Mouse (Mus musculus) forebrain, embryonic 14.5 days (tissue): ENCODE results near the gene Jam2. TPM values are rescaled to one million over a fixed set of nuclear protein-coding genes. Genes with fewer than 3 reads are reported as not detected.

ENCODE experiments used
- ATAC-seq: fragments of 200-750 bp; cut with Nextera tagmentation; 2 replicates; pipeline ENCODE4 v1.8.0; 2017; ENCODE audit warnings: mild to moderate bottlenecking, moderate library complexity
- DNase-seq: peaks from one replicate; pipeline ENCODE4 v3.0.0-alpha.2; 2015; ENCODE audit warnings: low spot score
- H3K27ac ChIP-seq: fragments of 300-500 bp; sonication (generic); 2 replicates; pipeline ENCODE4 v1.5.1; 2014; ENCODE audit warnings: low read depth, mild to moderate bottlenecking, control low read depth, low read length, moderate library complexity
- H3K27me3 ChIP-seq: fragments of 300-500 bp; sonication (generic); replicated peaks from 2 replicates; pipeline ENCODE4 v1.6.1; 2014; ENCODE audit warnings: low read length, control low read depth, mixed read lengths; ENCODE audit not compliant: control insufficient read depth, insufficient read depth
- H3K36me3 ChIP-seq: fragments of 300-500 bp; sonication (generic); 2 replicates; pipeline ENCODE4 v1.6.1; 2014; ENCODE audit warnings: low read length, control low read depth; ENCODE audit not compliant: control insufficient read depth, insufficient read depth
- H3K4me1 ChIP-seq: fragments of 300-500 bp; sonication (generic); 2 replicates; pipeline ENCODE4 v1.6.1; 2014; ENCODE audit warnings: antibody characterized with exemption, low read length, control low read depth; ENCODE audit not compliant: control insufficient read depth, insufficient read depth
- H3K4me2 ChIP-seq: fragments of 300-500 bp; sonication (generic); 2 replicates; pipeline ENCODE4 v1.6.1; 2014; ENCODE audit warnings: mild to moderate bottlenecking, control low read depth, low read length
- H3K4me3 ChIP-seq: fragments of 300-500 bp; sonication (generic); 2 replicates; pipeline ENCODE4 v1.5.1; 2014; ENCODE audit warnings: low read depth, low read length, control low read depth
- H3K9ac ChIP-seq: fragments of 300-500 bp; sonication (generic); 2 replicates; pipeline ENCODE4 v1.6.1; 2014; ENCODE audit warnings: mild to moderate bottlenecking, low read length, control low read depth, moderate library complexity
- H3K9me3 ChIP-seq: fragments of 300-500 bp; sonication (generic); replicated peaks from 2 replicates; pipeline ENCODE4 v1.6.1; 2016; ENCODE audit warnings: low read length, control low read depth, mixed read lengths; ENCODE audit not compliant: control insufficient read depth
- WGBS: fragments of 180-500 bp; shearing (Covaris S2); extraction: QIAGEN DNeasy Blood & Tissue Kit; methylation state at CpG from one replicate; pipeline ENCODE4 v1.1.7; 2014; 5-methylcytosine and 5-hydroxymethylcytosine counted together
- polyA plus RNA-seq: library from polyadenylated mRNA; unstranded; fragments of >200 nt; fragmentation: Nextera tagmentation; extraction: Ambion mirVana; gene quantifications from 2 replicates; pipeline ENCODE4 v1.2.1, GENCODE M21; 2014

Gene Jam2
- polyA plus RNA-seq, result 28.9 and 29.1 TPM in 2 replicates

DNA sequence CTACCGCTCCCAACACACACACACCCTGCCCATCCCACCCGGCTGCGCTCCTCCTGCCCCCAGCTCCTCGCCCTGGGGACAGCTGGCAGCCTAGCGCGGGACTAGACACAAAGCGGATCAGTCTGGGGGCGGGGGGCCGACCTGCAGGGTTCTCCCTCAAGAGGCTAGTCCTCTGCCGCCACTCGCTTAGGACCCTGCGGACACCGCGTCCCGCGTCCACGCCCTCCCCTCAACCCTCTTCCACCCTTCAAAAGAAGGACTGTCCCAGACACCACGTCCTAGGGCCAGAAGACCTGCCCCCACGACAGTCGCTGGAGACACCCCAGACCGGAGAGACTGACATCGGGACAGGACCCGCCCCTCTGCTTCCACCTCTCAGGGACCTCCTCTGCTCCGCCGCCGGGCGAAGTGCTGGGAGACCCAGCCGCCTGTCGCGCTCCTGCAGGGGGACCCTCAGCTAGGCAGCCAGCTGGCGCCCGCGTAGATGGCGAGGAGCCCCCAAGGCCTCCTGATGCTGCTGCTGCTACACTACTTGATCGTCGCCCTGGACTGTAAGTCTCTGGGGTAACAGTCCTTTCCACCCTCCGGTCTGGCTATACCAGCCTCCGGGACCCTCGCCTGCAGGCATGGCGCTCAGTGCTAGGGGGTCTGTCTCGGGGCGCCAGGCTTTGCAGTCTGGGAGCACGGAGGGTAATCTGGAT is at the start of gene Jam2:
Gene Jam2 (plus strand): TSS at position 121 of the 701 bp plus-strand sequence.
- no peaks in the 10 kb centered on the region for H3K36me3 ChIP-seq
- WGBS, result 0% methylated on average over 42 of the region's 43 CpGs
- ATAC-seq, result peak; percentile 89
- peak within 1 kb of the TSS; percentile 69 for H3K4me3 ChIP-seq
- peak within 1 kb of the TSS; percentile 71 for H3K9ac ChIP-seq
- DNase-seq, result peak; percentile 82
- H3K27ac ChIP-seq, result peak within 1 kb of the TSS; percentile 90
- peak within 1 kb of the TSS; percentile 91 for H3K4me2 ChIP-seq
- H3K9me3 ChIP-seq, result 0 out of 2 replicates have a peak, but pooled peaks cover under 1% of the 10 kb centered on the region
- no peaks in the 10 kb centered on the region for H3K27me3 ChIP-seq
- H3K4me1 ChIP-seq, result 0 out of 2 replicates have a peak, but pooled peaks cover 5% of the 10 kb centered on the region

- DNase-seq (no peak), ATAC-seq (peak; percentile 65)
- 2% methylated on average over 15 of the region's 15 CpGs for WGBS
- no peaks in the 10 kb centered on the region for H3K27me3 ChIP-seq
- peak overlapping the region; percentile 61 for H3K4me3 ChIP-seq
- H3K4me1 ChIP-seq, result peaks cover 5% of the 10 kb centered on the region
- no peak overlapping the region for H3K27ac ChIP-seq
- H3K9ac ChIP-seq, result peak overlapping the region; percentile 70
- H3K36me3 ChIP-seq, result peaks cover 23% of the 10 kb centered on the region
- no peaks in the 10 kb centered on the region for H3K9me3 ChIP-seq
- H3K4me2 ChIP-seq, result peak overlapping the region; percentile 58
Measured at GRCm38 (mm10) chr16:84734806-84735165, 39.1 kb upstream of the Jam2 start.

DNA sequence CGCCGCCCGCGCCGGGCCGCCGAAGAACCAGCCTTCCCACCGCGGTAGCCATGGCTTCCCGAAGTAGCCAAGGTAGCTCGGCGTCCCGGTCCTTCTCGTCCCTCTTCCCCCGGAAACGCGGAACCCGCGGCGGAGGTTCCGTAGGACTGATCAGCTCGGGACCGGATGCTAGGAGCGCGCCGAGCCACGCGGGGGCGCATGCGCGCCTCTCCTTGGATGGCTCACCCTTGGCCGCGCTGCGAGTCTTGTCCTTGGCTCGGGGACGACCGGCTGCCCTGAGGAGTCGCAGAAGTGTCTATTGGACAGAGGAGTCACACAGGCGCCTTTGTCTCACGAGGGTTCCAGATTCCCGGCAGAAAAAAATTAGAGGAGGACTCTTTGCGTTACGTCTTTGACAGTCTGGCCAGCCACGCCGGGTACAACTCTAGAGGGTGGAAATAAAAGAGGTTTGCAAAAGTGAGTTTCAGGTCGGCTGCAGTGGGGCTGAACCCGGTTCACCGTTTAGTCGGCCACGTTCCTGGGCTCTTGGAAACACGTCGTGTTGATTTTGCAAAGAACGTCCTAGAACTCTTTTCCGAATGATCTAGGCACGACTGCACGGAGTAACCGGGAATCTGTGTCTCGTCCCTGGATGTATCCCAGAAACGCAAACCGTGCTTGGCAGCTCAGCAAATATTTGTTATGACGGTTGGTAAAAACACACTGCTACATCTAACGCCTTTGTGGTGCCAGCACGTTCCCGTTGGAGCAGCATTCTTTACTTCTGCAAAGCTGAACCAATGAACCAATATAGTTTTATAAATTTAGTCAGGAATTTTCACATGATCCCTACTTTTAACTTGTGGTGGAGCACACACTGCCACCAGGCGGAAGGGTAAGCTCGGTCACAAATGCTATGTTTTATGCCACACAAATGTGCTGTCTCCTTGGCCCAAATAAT is 38.5 kb upstream of the Jam2 start, which contains the start of gene Mrpl39:
Gene Mrpl39 (minus strand): TSS at position 577 of the 940 bp plus-strand sequence.
- WGBS, result under 1% methylated on average over 65 of the region's 66 CpGs
- H3K4me2 ChIP-seq, result peak within 1 kb of the TSS; percentile 58
- peaks cover 17% of the 10 kb centered on the region for H3K36me3 ChIP-seq
- peak within 1 kb of the TSS; percentile 70 for H3K9ac ChIP-seq
- H3K9me3 ChIP-seq, result no peaks in the 10 kb centered on the region
- peaks cover 5% of the 10 kb centered on the region for H3K4me1 ChIP-seq
- H3K27me3 ChIP-seq, result no peaks in the 10 kb centered on the region
- H3K4me3 ChIP-seq, result peak within 1 kb of the TSS; percentile 61
- DNase-seq (peak; percentile 97), ATAC-seq (peak; percentile 99)
- H3K27ac ChIP-seq, result peak within 1 kb of the TSS; percentile 46; the same call in 1 of the 2 replicates

GRCm38 (mm10) chr16:84737358-84737757 is 36.6 kb upstream of the Jam2 start:
- Histone ChIP-seq H3K4me2 (no peak overlapping the region), H3K4me1 (peaks cover 5% of the 10 kb centered on the region), H3K9me3 (no peaks in the 10 kb centered on the region), H3K27me3 (no peaks in the 10 kb centered on the region), H3K36me3 (no peaks in the 10 kb centered on the region), H3K27ac (no peak overlapping the region), H3K9ac (no peak overlapping the region), H3K4me3 (no peak overlapping the region)
- ATAC-seq (no peak), DNase-seq (no peak)
- WGBS, result 75% methylated on average over 3 of the region's 3 CpGs

DNA sequence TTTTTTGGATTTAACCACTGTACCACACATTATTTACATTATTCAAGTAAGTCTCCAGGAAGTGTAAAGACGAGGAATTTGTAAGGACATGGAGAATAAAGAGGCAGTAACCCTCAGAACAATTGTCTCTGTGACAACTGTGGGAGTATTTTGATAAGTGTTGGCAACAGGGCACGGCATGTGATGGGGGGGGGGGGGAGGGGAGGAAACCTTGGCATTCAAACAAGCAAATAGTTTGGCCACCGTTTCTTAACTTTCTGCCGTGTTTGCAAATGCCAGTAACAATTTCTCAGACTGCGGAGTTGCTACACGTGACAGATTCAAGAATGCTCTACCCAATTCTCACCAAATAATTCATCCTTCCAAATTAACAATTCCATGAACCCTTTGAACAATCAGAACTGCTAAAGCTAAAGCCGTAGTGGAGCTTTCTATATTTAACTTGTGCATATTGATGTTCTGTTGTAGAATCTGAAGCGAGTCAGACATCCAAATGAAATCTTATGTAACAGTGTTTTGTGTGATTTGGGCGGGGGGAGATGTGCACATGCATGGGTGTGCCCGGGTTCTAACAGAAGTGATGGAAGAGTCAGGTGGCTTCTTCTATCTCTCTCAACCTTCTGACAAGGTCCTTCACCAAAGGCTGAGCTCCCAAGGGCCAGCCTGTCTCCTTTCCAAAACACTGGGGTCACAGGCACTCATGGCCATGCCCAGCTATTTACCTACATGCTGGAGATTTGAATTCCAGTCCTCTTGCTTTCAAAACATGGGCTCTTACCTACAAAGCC is 29.0 kb upstream of the Jam2 start:
- H3K9ac ChIP-seq, result no peak overlapping the region
- ATAC-seq, result peak; percentile 66; the same call in 1 of the 2 replicates
- no peak overlapping the region for H3K4me3 ChIP-seq
- DNase-seq, result peak; percentile 31
- 49% methylated on average over 10 of the region's 10 CpGs for WGBS
- no peaks in the 10 kb centered on the region; the same call in 1 of the 2 replicates for H3K4me1 ChIP-seq
- no peaks in the 10 kb centered on the region for H3K27me3 ChIP-seq
- no peak overlapping the region for H3K27ac ChIP-seq
- H3K9me3 ChIP-seq, result no peaks in the 10 kb centered on the region
- no peaks in the 10 kb centered on the region for H3K36me3 ChIP-seq
- no peak overlapping the region for H3K4me2 ChIP-seq

DNA sequence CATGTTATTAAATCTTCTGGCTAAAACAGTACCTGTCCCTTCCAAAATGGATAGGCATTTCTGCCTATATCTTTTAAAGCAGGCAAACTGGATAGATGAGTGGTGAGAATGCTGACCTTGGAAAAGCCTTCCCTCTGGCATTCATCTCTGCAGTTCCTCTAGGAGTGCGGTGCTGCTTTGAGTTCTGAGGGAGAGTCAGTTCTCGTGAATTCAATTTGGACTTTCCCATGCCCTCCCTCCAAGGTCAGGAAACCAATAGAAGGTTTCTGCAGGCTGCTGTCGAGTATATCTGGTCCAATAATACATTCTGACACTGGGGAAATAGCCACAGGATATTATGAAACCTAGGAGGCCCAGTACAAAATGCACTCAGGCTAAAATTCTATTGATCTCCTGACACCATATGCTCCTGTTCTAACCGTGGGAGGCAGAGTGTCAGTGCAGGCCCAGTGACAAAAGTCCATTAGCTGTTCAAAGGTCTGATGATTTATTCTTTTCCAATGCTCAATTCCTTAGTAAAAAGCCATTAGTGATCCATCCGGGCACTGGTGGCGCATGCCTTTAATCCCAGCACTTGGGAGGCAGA is 28.1 kb upstream of the Jam2 start:
- Histone ChIP-seq H3K9me3 (no peaks in the 10 kb centered on the region), H3K4me2 (no peak overlapping the region), H3K27me3 (no peaks in the 10 kb centered on the region), H3K4me1 (no peaks in the 10 kb centered on the region; the same call in 1 of the 2 replicates), H3K9ac (no peak overlapping the region), H3K36me3 (no peaks in the 10 kb centered on the region), H3K27ac (no peak overlapping the region), H3K4me3 (no peak overlapping the region)
- no peak for DNase-seq
- 83% methylated on average over 6 of the region's 6 CpGs for WGBS
- ATAC-seq, result no peak

- Histone ChIP-seq H3K9ac (no peak overlapping the region), H3K9me3 (no peaks in the 10 kb centered on the region), H3K4me3 (no peak overlapping the region), H3K4me1 (no peaks in the 10 kb centered on the region), H3K27me3 (no peaks in the 10 kb centered on the region), H3K36me3 (no peaks in the 10 kb centered on the region), H3K27ac (no peak overlapping the region), H3K4me2 (no peak overlapping the region)
- WGBS, result 88% methylated on average over 8 of the region's 8 CpGs
- ATAC-seq (no peak), DNase-seq (no peak)
Measured at GRCm38 (mm10) chr16:84767956-84768355, 6.0 kb upstream of the Jam2 start.

DNA sequence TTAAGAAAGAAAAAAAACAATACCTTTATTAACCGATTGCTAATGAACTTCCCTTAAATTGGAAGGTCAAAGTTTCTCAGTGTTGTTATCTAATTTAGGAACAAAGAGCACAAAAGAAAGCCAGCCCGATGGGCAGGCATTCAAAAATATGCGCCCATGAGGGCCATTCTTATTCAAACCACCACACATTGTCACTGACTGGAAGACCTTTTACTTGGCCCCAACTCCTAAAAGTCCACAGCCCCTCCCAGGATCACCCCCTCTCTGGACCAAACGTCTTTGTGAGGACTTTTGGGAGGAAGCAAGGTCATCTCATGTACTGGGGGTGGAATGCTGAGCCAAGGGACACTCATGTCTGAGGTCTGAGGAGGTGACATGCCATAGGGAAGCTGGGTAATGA is 4.7 kb upstream of the Jam2 start:
- H3K36me3 ChIP-seq, result no peaks in the 10 kb centered on the region
- 50% methylated on average over 4 of the region's 4 CpGs for WGBS
- H3K4me1 ChIP-seq, result no peaks in the 10 kb centered on the region
- no peak for ATAC-seq
- H3K9ac ChIP-seq, result no peak overlapping the region
- no peak for DNase-seq
- no peaks in the 10 kb centered on the region for H3K9me3 ChIP-seq
- no peak overlapping the region for H3K4me3 ChIP-seq
- H3K4me2 ChIP-seq, result no peak overlapping the region
- no peaks in the 10 kb centered on the region for H3K27me3 ChIP-seq
- no peak overlapping the region for H3K27ac ChIP-seq
